Mouse (Mus musculus) cerebellum, adult 8-10 months (tissue): ENCODE data around the gene Hyal2.

Source experiments
- DNase-seq: peaks from one replicate; pipeline ENCODE4 v3.0.0; 2022

Gene Hyal2

DNA sequence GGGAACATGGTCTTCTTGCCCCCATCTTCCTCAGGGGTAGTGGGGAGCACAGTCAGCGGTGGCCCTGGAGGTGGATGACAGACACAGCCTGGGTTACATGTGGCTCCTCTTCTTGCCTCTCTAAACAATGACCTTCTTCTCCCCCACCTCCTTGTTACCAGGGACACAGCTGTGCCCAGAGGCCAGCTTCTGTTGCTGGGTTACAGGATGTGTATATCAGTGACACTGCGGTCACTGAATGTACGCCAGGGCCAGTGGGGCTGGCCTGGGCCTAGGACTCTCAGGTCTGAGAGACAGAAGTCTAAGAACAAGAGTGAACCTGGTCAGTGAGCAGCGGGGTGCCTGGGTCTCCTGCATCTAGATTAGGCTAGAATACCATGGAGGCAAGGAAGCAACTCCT is 47.3 kb downstream of the Hyal2 start:
- DNase-seq, result no peak

GRCm38 (mm10) chr9:107617461-107617860 is 49.7 kb downstream of the Hyal2 start:
- no peak for DNase-seq

DNA sequence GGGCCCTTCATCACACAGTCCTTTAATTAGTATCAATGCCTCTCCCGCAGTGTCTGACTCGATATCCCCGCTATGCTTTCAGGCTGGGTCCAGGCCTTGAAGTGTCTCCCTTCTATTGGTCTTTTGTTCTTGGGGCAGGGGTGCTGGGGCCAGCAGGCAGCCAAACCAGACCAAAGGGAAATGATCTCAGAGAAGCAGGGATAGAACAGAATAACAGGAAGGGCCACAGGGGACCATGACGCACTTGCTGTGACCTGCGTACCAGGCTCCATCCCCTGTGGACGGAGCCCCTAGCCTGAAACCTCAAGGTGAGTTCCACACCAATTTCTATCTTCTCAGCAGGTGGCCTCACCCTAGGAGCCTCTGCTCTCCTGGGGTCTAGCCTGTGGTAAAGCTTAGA is 50.4 kb downstream of the Hyal2 start:
- no peak for DNase-seq

DNA sequence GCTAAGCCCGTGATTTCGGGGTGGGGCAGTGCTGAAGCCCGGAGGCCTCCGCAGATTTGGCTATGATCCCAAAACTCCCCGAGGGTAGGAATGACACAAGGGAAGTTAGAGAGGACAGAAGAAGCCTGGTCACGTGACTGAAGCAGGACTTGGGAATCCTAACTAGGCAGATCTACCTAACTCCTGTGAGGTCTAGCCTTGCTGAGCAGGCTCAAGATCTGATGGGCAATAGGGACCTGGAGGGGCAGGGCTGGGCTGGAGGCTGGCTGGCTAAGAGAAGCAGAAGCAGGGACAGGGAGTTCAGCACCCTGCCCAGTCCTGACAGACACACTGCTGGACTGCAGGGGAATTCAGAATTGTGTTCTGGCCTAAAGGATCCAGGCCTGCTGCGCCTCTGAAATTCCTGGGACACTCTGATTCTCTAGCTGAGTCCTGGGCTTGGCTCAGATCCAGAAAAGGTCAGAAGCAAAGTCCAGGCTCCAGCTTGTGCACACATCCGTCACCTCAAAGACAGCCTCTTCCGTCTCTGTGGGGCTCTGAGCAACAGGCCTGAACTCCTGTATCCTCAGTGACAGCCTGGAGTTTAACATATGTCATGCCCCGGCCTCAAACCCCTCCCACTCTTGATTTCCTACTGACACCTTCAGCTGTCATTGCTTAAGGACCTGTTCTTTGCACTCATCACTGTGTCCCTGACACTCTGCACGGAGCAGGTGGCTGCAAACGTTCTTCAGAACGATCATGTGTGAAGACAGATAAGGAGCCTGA is 51.2 kb downstream of the Hyal2 start:
- DNase-seq, result no peak

GRCm38 (mm10) chr9:107619546-107619879 is 51.8 kb downstream of the Hyal2 start:
- no peak for DNase-seq

DNA sequence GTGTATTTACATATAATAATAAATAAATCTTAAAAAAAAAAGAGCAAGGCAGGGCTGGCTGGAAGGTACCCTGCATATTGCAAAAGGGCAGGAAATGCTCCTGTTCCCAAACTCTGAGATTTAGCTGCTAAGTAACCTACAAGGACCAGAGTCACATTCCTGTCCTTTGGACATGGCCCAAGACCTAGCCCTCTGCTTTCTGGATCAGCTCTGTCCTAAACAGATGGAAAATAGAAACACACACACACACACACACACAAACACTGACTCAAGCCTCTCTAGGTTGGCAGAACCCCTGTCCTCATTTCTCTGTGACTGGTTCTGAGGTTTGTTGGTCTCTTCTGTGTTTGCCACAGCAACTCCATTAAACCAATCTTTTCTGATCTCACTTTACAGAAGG is 53.2 kb downstream of the Hyal2 start:
- DNase-seq, result no peak
